Mouse (Mus musculus) olfactory bulb, adult 2 months (tissue): Measurements from ENCODE around the gene Arpc2. TPM values are rescaled to one million over a fixed set of nuclear protein-coding genes. Genes with fewer than 3 reads are reported as not detected.

Source experiments
- H3K27ac ChIP-seq: fragments of 200-500 bp; 2 replicates; pipeline ENCODE4 v1.5.1; 2012; ENCODE audit warnings: low read depth, low read length; ENCODE audit not compliant: insufficient read depth
- H3K4me1 ChIP-seq: fragments of 200-500 bp; 2 replicates; pipeline ENCODE4 v1.6.1; 2012; ENCODE audit warnings: low read length; ENCODE audit not compliant: control insufficient read depth, insufficient read depth
- H3K4me3 ChIP-seq: fragments of 200-500 bp; 2 replicates; pipeline ENCODE4 v1.5.1; 2012; ENCODE audit warnings: mild to moderate bottlenecking, low read depth, low read length, moderate library complexity; ENCODE audit not compliant: insufficient read depth
- CTCF ChIP-seq: fragments of 200-500 bp; IDR thresholded peaks from 2 replicates; pipeline ENCODE4 v1.5.1; 2012; ENCODE audit warnings: low read depth, mild to moderate bottlenecking, low read length, moderate library complexity; ENCODE audit not compliant: insufficient read depth
- POLR2A ChIP-seq: fragments of 200-500 bp; IDR thresholded peaks from 2 replicates; pipeline ENCODE4 v1.6.1; 2012; ENCODE audit warnings: mild to moderate bottlenecking, low read depth, low read length, moderate library complexity; ENCODE audit not compliant: insufficient read depth
- WGBS: fragments of 180-500 bp; shearing (Covaris S2); methylation state at CpG from one replicate; pipeline ENCODE4 v1.1.7; 2018; 5-methylcytosine and 5-hydroxymethylcytosine counted together
- polyA plus RNA-seq: library from polyadenylated mRNA; stranded (reverse); fragments of >200 nt; gene quantifications from 2 replicates; pipeline ENCODE4 v1.2.4, GENCODE M21; 2012; ENCODE audit warnings: low replicate concordance; ENCODE audit not compliant: missing spikeins, insufficient read depth, insufficient read length

Arpc2 gene
- polyA plus RNA-seq, 1 experiment: not detected

GRCm38 (mm10) chr1:74300347-74301110, 64.6 kb downstream of the Arpc2 start:
- H3K4me3 ChIP-seq: no peak overlapping the region
- WGBS: 62% methylated on average over 6 of the region's 6 CpGs
- TF ChIP-seq CTCF (no peak), POLR2A (no peak)
- no peak overlapping the region for H3K27ac ChIP-seq
- H3K4me1 ChIP-seq: peaks cover 47% of the 10 kb centered on the region

- no peak overlapping the region for H3K4me3 ChIP-seq
- WGBS: 91% methylated on average over 7 of the region's 7 CpGs
- no peak overlapping the region for H3K27ac ChIP-seq
- peaks cover 30% of the 10 kb centered on the region for H3K4me1 ChIP-seq
- no peak for TF ChIP-seq CTCF
- no peak for TF ChIP-seq POLR2A
Observed at GRCm38 (mm10) chr1:74302229-74302628, 66.3 kb downstream of the Arpc2 start.

- Histone ChIP-seq H3K27ac (no peak overlapping the region), H3K4me3 (no peak overlapping the region), H3K4me1 (peaks cover 28% of the 10 kb centered on the region)
- WGBS: 88% methylated on average over 2 of the region's 2 CpGs
- TF ChIP-seq CTCF (no peak), POLR2A (no peak)
Observed at GRCm38 (mm10) chr1:74302835-74303234, 67.0 kb downstream of the Arpc2 start.

- WGBS: 10% methylated on average over 56 of the region's 56 CpGs
- 0 out of 2 replicates have a peak overlapping the region, but pooled peaks have one; percentile 34 for H3K27ac ChIP-seq
- TF ChIP-seq CTCF (no peak), POLR2A (no peak)
- H3K4me3 ChIP-seq: peak overlapping the region; percentile 55
- H3K4me1 ChIP-seq: peaks cover 21% of the 10 kb centered on the region
Observed at GRCm38 (mm10) chr1:74303509-74304338, 67.8 kb downstream of the Arpc2 start.

GRCm38 (mm10) chr1:74304339-74304790, 68.5 kb downstream of the Arpc2 start:
- WGBS: 37% methylated on average over 12 of the region's 12 CpGs
- Histone ChIP-seq H3K4me1 (peaks cover 15% of the 10 kb centered on the region), H3K27ac (0 out of 2 replicates have a peak overlapping the region, but pooled peaks have one; percentile 34), H3K4me3 (peak overlapping the region; percentile 55)
- TF ChIP-seq POLR2A (no peak), CTCF (no peak)

- no peak for TF ChIP-seq POLR2A
- no peak for TF ChIP-seq CTCF
- Histone ChIP-seq H3K4me1 (peaks cover 15% of the 10 kb centered on the region), H3K4me3 (no peak overlapping the region), H3K27ac (no peak overlapping the region)
- WGBS: 90% methylated on average over 4 of the region's 4 CpGs
Observed at GRCm38 (mm10) chr1:74304946-74305345, 69.1 kb downstream of the Arpc2 start.

- H3K4me1 ChIP-seq: peaks cover 15% of the 10 kb centered on the region
- 93% methylated on average over 2 of the region's 2 CpGs for WGBS
- no peak within 1 kb of the TSS for H3K27ac ChIP-seq
- no peak within 1 kb of the TSS for H3K4me3 ChIP-seq
- no peak for TF ChIP-seq POLR2A
- no peak for TF ChIP-seq CTCF
Observed at GRCm38 (mm10) chr1:74305522-74305921, 69.6 kb downstream of the Arpc2 start, which contains the start of gene Tmbim1. Gene Tmbim1, minus strand, starts transcription at chr1:74305622.

- Histone ChIP-seq H3K4me3 (no peak overlapping the region), H3K27ac (no peak overlapping the region), H3K4me1 (peaks cover 13% of the 10 kb centered on the region)
- 100% methylated on average over 1 of the region's 1 CpGs for WGBS
- TF ChIP-seq POLR2A (no peak), CTCF (no peak)
Observed at GRCm38 (mm10) chr1:74307146-74307545, 71.3 kb downstream of the Arpc2 start.
